Mouse (Mus musculus) MEL (cell line): ENCODE data around the gene Fam184b. TPM values are rescaled to one million over a fixed set of nuclear protein-coding genes. Genes with fewer than 3 reads are reported as not detected.
"Not testable (repeated sequence)": the region's sequence is repeated elsewhere in the genome, so short reads cannot be mapped to it uniquely, and the experiment has no call there.

Experiments used
- DNase-seq: peaks from one replicate; pipeline ENCODE4 v3.0.0; 2011; ENCODE audit warnings: low read depth, low spot score
- H3K27ac ChIP-seq: 2 replicates; pipeline ENCODE4 v1.5.1; 2012; ENCODE audit warnings: low read depth, mild to moderate bottlenecking, control low read depth, low read length, moderate library complexity; ENCODE audit not compliant: control insufficient read depth
- H3K27me3 ChIP-seq, 2 experiments: fragments of 150-350 bp in 1 of 2; sonication (generic) in 1 of 2; 2 replicates each; pipeline ENCODE4 v1.6.1; 2012; ENCODE audit warnings: low read length in 2 of 2, mild to moderate bottlenecking in 2 of 2, improper control_type of control experiment in 1 of 2, moderate library complexity in 1 of 2; ENCODE audit not compliant: insufficient read depth in 2 of 2, control insufficient read depth in 1 of 2
- H3K36me3 ChIP-seq, 2 experiments: 2 replicates each; pipeline ENCODE4 v1.6.1; 2012 to 2014; ENCODE audit warnings: low read length in 2 of 2, improper control_type of control experiment in 1 of 2, inconsistent platforms in 1 of 2, mild to moderate bottlenecking in 1 of 2; ENCODE audit not compliant: insufficient read depth in 2 of 2, control insufficient read depth in 1 of 2
- H3K4me1 ChIP-seq, 2 experiments: fragments of 150-350 bp in 1 of 2; sonication (generic) in 1 of 2; 2 replicates each; pipeline ENCODE4 v1.6.1; 2012; ENCODE audit warnings: low read length in 2 of 2, improper control_type of control experiment in 1 of 2, mild to moderate bottlenecking in 1 of 2; ENCODE audit not compliant: insufficient read depth in 2 of 2, control insufficient read depth in 1 of 2
- H3K4me3 ChIP-seq, 2 experiments: fragments of 150-350 bp in 1 of 2; sonication (generic) in 1 of 2; 2 replicates each; pipeline ENCODE4 v1.5.1; 2012; ENCODE audit warnings: low read depth in 2 of 2, low read length in 2 of 2, mild to moderate bottlenecking in 2 of 2, moderate library complexity in 2 of 2, control low read depth in 1 of 2, improper control_type of control experiment in 1 of 2; ENCODE audit not compliant: control insufficient read depth in 1 of 2, insufficient read depth in 1 of 2
- H3K79me2 ChIP-seq: 2 replicates; pipeline ENCODE4 v1.6.1; 2012; ENCODE audit warnings: mild to moderate bottlenecking, low read length, moderate library complexity; ENCODE audit not compliant: control insufficient read depth, poor library complexity, insufficient read depth
- H3K9ac ChIP-seq: 2 replicates; pipeline ENCODE4 v1.6.1; 2012; ENCODE audit warnings: low read depth, mild to moderate bottlenecking, control low read depth, low read length, moderate library complexity; ENCODE audit not compliant: control insufficient read depth, poor library complexity, severe bottlenecking
- H3K9me3 ChIP-seq: fragments of 150-350 bp; sonication (generic); replicated peaks from 2 replicates; pipeline ENCODE4 v1.6.1; 2012; ENCODE audit warnings: mild to moderate bottlenecking, low read length, improper control_type of control experiment, moderate library complexity; ENCODE audit not compliant: insufficient read depth
- CHD2 ChIP-seq: IDR thresholded peaks from 2 replicates; pipeline ENCODE4 v1.6.1; 2011; ENCODE audit warnings: low read length, improper control_type of control experiment
- E2F4 ChIP-seq: IDR thresholded peaks from 2 replicates; pipeline ENCODE4 v1.6.1; 2011; ENCODE audit warnings: low read depth, low read length, improper control_type of control experiment, borderline replicate concordance
- ELF1 ChIP-seq: IDR thresholded peaks from 2 replicates; pipeline ENCODE4 v1.6.1; 2014; ENCODE audit warnings: low read depth, mild to moderate bottlenecking, inconsistent platforms, low read length, improper control_type of control experiment, moderate library complexity
- EP300 ChIP-seq, 2 experiments: IDR thresholded peaks; 2 replicates each; pipeline ENCODE4 v1.6.1; 2011; ENCODE audit warnings: improper control_type of control experiment in 2 of 2, low read length in 2 of 2, low read depth in 1 of 2, mild to moderate bottlenecking in 1 of 2
- JUND ChIP-seq: IDR thresholded peaks from 2 replicates; pipeline ENCODE4 v1.6.1; 2011; ENCODE audit warnings: low read depth, mild to moderate bottlenecking, improper control_type of control experiment, low read length
- MAFK ChIP-seq: IDR thresholded peaks from 2 replicates; pipeline ENCODE4 v1.6.1; 2011; ENCODE audit warnings: low read depth, mild to moderate bottlenecking, low read length, improper control_type of control experiment, borderline replicate concordance
- MAZ ChIP-seq: IDR thresholded peaks from 2 replicates; pipeline ENCODE4 v1.6.1; 2012; ENCODE audit warnings: low read depth, mild to moderate bottlenecking, inconsistent platforms, low read length, improper control_type of control experiment
- MEF2A ChIP-seq: IDR thresholded peaks from 2 replicates; pipeline ENCODE4 v1.6.1; 2014; ENCODE audit warnings: low read depth, mild to moderate bottlenecking, inconsistent platforms, low read length, improper control_type of control experiment; ENCODE audit not compliant: poor library complexity, insufficient replicate concordance, severe bottlenecking; ENCODE audit errors: extremely low read depth
- MXI1 ChIP-seq: IDR thresholded peaks from 2 replicates; pipeline ENCODE4 v1.6.1; 2011; ENCODE audit warnings: mild to moderate bottlenecking, low read depth, low read length, improper control_type of control experiment
- MYC ChIP-seq: IDR thresholded peaks from 2 replicates; pipeline ENCODE4 v1.6.1; 2011; ENCODE audit warnings: low read depth, mild to moderate bottlenecking, low read length, improper control_type of control experiment, moderate library complexity
- NELFE ChIP-seq: IDR thresholded peaks from 2 replicates; pipeline ENCODE4 v1.6.1; 2011; ENCODE audit warnings: low read depth, low read length, improper control_type of control experiment
- POLR2A ChIP-seq, 2 experiments: IDR thresholded peaks; 2 replicates each; pipeline ENCODE4 v1.6.1; 2011 to 2012; ENCODE audit warnings: low read length in 2 of 2, mild to moderate bottlenecking in 2 of 2, control low read depth in 1 of 2, improper control_type of control experiment in 1 of 2, low read depth in 1 of 2, moderate library complexity in 1 of 2; ENCODE audit not compliant: control insufficient read depth in 1 of 2, insufficient read depth in 1 of 2, poor library complexity in 1 of 2
- POLR2AphosphoS2 ChIP-seq: IDR thresholded peaks from 2 replicates; pipeline ENCODE4 v1.6.1; 2011; ENCODE audit warnings: low read length, improper control_type of control experiment
- RAD21 ChIP-seq: IDR thresholded peaks from 2 replicates; pipeline ENCODE4 v1.6.1; 2011; ENCODE audit warnings: mild to moderate bottlenecking, low read depth, low read length, improper control_type of control experiment
- RCOR1 ChIP-seq: IDR thresholded peaks from 2 replicates; pipeline ENCODE4 v1.6.1; 2012; ENCODE audit warnings: low read depth, mild to moderate bottlenecking, inconsistent platforms, low read length, improper control_type of control experiment
- SMC3 ChIP-seq: IDR thresholded peaks from 2 replicates; pipeline ENCODE4 v1.6.1; 2011; ENCODE audit warnings: low read depth, low read length, improper control_type of control experiment
- UBTF ChIP-seq: IDR thresholded peaks from 2 replicates; pipeline ENCODE4 v1.6.1; 2012; ENCODE audit warnings: low read depth, mild to moderate bottlenecking, inconsistent platforms, low read length, improper control_type of control experiment, moderate library complexity, borderline replicate concordance; ENCODE audit not compliant: insufficient read depth
- USF1 ChIP-seq: IDR thresholded peaks from 2 replicates; pipeline ENCODE4 v1.6.1; 2014; ENCODE audit warnings: low read depth, mild to moderate bottlenecking, inconsistent platforms, low read length, improper control_type of control experiment, moderate library complexity
- ZC3H11A ChIP-seq: IDR thresholded peaks from 2 replicates; pipeline ENCODE4 v1.6.1; 2012; ENCODE audit warnings: low read depth, mild to moderate bottlenecking, inconsistent platforms, low read length, improper control_type of control experiment
- ZMIZ1 ChIP-seq: IDR thresholded peaks from 2 replicates; pipeline ENCODE4 v1.6.1; 2012; ENCODE audit warnings: low read depth, mild to moderate bottlenecking, inconsistent platforms, low read length, improper control_type of control experiment, moderate library complexity
- ZNF384 ChIP-seq: IDR thresholded peaks from 2 replicates; pipeline ENCODE4 v1.6.1; 2012; ENCODE audit warnings: low read depth, mild to moderate bottlenecking, inconsistent platforms, low read length, improper control_type of control experiment
- polyA plus RNA-seq, 2 experiments: library from polyadenylated mRNA; stranded (reverse) in 1 of 2; unstranded in 1 of 2; fragments of >175 nt in 1 of 2; fragments of >200 nt in 1 of 2; gene quantifications; 2 replicates each; pipeline versions ENCODE4 v1.2.1 to v1.2.4; 2012; ENCODE audit warnings: low replicate concordance in 2 of 2, low read depth in 1 of 2; ENCODE audit not compliant: insufficient read length in 2 of 2, insufficient read depth in 1 of 2, missing spikeins in 1 of 2
- total RNA-seq: library from RNA; depleted of rRNA; stranded (reverse); fragments of 300-350 nt; gene quantifications from 2 replicates; pipeline ENCODE4 v1.2.3, GENCODE M21; 2012

Fam184b gene
- total and polyA plus RNA-seq, 3 experiments: under 0.01 to 0.06 TPM; not detected in 1

DNA sequence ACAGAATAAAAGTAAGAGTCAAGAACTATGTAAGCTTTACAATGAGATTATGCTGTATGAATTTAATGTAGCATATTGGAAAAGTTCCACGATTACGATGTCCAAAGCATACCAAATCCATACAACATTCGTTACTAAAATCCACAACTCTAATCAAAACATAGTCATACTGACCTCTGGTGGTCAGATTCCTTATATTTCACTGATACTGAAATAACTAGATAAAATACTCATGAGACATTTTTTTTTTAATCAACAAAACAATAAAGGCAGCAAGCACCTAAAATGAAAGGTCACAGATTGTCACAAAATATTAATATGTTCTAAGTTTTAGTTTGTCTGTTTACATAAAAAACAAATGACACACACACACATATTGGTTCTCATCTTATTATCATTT is 28.9 kb upstream of the Fam184b start (continued):
- TF ChIP-seq USF1 (no peak), CHD2 (no peak), MAFK (no peak), RCOR1 (no peak), MEF2A (no peak), ZNF384 (peak; percentile 85)
- TF ChIP-seq, all 39 proteins: peak for 7

GRCm38 (mm10) chr5:45658406-45658805 is 19.0 kb upstream of the Fam184b start:
- not testable (repeated sequence) for H3K4me3 ChIP-seq, DNase-seq, H3K4me1 ChIP-seq, H3K27me3 ChIP-seq, H3K9ac ChIP-seq, H3K9me3 ChIP-seq, H3K27ac ChIP-seq, H3K36me3 ChIP-seq, H3K79me2 ChIP-seq

GRCm38 (mm10) chr5:45651026-45651703 is 11.8 kb upstream of the Fam184b start:
- no peak for DNase-seq
- H3K79me2 ChIP-seq: no peaks in the 10 kb centered on the region
- TF ChIP-seq SMC3 (no peak), JUND (no peak), ZMIZ1 (no peak), NELFE (no peak), E2F4 (no peak), UBTF (no peak), USF1 (no peak), EP300 (IDR thresholded peaks at IDR 0.05; ENCODE audit: low read depth in 1 of 2, low read length in 2 of 2) (no peak), MAFK (no peak)

GRCm38 (mm10) chr5:45639715-45640092 is 290 bp upstream of the Fam184b start:
- no peak for TF ChIP-seq CHD2
- TF ChIP-seq MXI1: no peak
- no peak for TF ChIP-seq ELF1
- no peak for TF ChIP-seq UBTF
- TF ChIP-seq POLR2A (IDR thresholded peaks at IDR 0.05; ENCODE audit: control insufficient read depth in 1 of 2, insufficient read depth in 1 of 2, low read depth in 1 of 2, low read length in 2 of 2, poor library complexity in 1 of 2): no peak
- no peak for TF ChIP-seq MAZ
- TF ChIP-seq ZC3H11A: no peak
- TF ChIP-seq E2F4: no peak
- TF ChIP-seq EP300 (IDR thresholded peaks at IDR 0.05; ENCODE audit: low read depth in 1 of 2, low read length in 2 of 2): no peak
- no peak for TF ChIP-seq POLR2AphosphoS2
- TF ChIP-seq JUND: no peak
- no peak for TF ChIP-seq RAD21
- no peak for TF ChIP-seq MAFK
- TF ChIP-seq MYC: no peak
- Histone ChIP-seq H3K4me1 (no peaks in the 10 kb centered on the region), H3K4me3 (no peak overlapping the region), H3K27ac (no peak overlapping the region), H3K79me2 (no peaks in the 10 kb centered on the region), H3K9me3 (no peaks in the 10 kb centered on the region), H3K27me3 (peaks cover 2 to 5% of the 10 kb centered on the region in 2 experiments; a peak in 2 of 4 replicates), H3K9ac (no peak overlapping the region), H3K36me3 (no peaks in the 10 kb centered on the region)
- DNase-seq: no peak

More at GRCm38 (mm10) chr5:45651026-45651703, 11.8 kb upstream of the Fam184b start:
- H3K9me3 ChIP-seq: no peaks in the 10 kb centered on the region
- no peak overlapping the region for H3K9ac ChIP-seq
- H3K27me3 ChIP-seq: no peaks in the 10 kb centered on the region; a peak in 1 of 4 replicates
- H3K4me3 ChIP-seq: no peak overlapping the region
- no peaks in the 10 kb centered on the region for H3K4me1 ChIP-seq
- H3K36me3 ChIP-seq: no peaks in the 10 kb centered on the region
- H3K27ac ChIP-seq: no peak overlapping the region
